Mouse (Mus musculus) WW6 (cell line): Measurements from ENCODE around the gene Axin1.
A peak's percentile ranks its signal among the peaks of the same experiment; 100 is the strongest.
"Not testable (repeated sequence)": the region's sequence is repeated elsewhere in the genome, so short reads cannot be mapped to it uniquely, and the experiment has no call there.

Experiments used
- DNase-seq: peaks from one replicate; pipeline ENCODE4 v3.0.0-alpha.2; 2013; ENCODE audit warnings: low read depth, low spot score

The Axin1 gene

GRCm38 (mm10) chr17:26119766-26120710 is 18.4 kb upstream of the Axin1 start:
- DNase-seq, result no peak

DNA sequence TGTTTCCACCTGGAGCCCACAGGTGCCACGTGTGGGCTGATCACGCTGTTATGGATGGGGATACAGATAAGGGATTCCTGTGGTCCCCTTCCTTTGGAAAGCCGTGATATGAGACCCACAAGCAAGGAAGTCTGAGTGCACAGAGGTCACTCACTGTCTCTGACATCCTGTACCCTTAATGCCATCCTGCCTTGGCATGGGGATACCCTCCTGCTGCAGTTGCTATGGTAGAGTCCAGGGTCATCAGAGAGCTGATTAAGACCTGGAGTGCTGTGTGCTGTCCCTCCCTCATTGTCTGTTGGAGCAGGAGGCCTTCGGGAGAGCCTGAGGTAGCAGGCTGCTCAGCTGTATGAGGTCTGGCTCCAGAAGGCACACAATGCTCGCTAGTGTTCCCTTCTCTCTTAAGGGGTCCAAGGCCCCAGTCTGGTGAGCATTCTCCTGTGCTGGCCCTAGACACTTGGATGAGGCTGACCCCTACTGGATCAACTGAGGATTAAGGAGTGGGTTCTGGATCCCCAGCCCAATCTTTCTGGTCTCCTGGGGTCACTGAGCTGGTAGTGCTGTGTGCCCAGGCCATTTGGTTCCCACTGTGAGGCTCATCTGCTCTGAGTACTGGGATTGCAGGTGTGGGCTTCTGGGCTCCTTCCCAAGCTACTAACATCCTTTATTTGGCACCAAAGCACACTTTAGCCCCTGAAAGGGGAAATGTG is 15.9 kb upstream of the Axin1 start:
- no peak for DNase-seq

DNA sequence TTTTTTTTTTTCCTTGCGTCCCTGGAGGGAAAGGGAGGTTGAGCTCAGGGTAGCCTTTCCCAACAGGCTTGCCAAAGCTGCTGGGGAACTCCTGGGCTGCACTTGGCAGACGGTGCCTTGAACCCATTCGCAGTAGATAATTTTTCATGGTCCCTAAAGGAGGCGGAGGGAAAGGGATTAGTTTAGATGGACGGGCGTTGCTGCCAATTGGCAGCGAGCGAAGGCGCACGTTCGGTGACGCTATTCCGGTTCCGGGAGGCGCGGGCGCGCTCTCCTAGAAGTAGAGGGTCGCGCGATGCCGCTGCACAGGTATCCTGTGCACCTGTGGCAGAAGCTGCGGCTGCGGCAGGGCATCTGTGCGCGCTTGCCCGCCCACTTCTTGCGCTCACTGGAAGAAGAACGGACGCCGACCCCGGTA is 15.2 kb upstream of the Axin1 start, which contains the start of gene Mrpl28:
Mrpl28 (plus strand) TSS at position 234 of the 418 bp plus-strand sequence.
- DNase-seq, result peak; percentile 94

- DNase-seq, result no peak
These were observed 13.9 kb upstream of the Axin1 start for GRCm38 (mm10) chr17:26124560-26124959.

DNA sequence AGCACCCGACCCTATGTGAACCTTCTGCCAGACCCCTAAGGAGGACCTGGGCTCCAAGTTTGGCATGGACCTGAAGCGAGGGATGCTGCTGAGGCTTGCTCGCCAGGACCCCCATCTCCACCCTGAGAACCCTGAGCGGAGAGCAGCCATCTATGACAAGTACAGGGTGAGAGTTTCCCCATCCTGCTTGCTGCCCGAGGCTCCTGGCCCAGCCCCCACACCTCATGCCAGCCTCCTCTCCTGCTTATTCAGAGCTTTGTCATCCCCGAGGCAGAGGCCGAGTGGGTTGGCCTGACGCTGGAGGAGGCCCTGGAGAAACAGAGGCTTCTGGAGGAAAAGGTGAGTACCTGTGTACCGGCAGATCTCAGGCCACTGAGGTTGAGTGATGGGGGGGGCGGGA is 13.3 kb upstream of the Axin1 start:
- no peak for DNase-seq

GRCm38 (mm10) chr17:26131062-26131732 is 7.3 kb upstream of the Axin1 start:
- DNase-seq, result no peak

- DNase-seq, result no peak
These were observed 6.3 kb upstream of the Axin1 start for GRCm38 (mm10) chr17:26131856-26132853.

- DNase-seq, result no peak
These were observed 1.3 kb upstream of the Axin1 start for GRCm38 (mm10) chr17:26137106-26137750.

GRCm38 (mm10) chr17:26137751-26138130 is 747 bp upstream of the Axin1 start:
- DNase-seq, result no peak

- no peak for DNase-seq
These were observed 453 bp downstream of the Axin1 start for GRCm38 (mm10) chr17:26138901-26139381.

DNA sequence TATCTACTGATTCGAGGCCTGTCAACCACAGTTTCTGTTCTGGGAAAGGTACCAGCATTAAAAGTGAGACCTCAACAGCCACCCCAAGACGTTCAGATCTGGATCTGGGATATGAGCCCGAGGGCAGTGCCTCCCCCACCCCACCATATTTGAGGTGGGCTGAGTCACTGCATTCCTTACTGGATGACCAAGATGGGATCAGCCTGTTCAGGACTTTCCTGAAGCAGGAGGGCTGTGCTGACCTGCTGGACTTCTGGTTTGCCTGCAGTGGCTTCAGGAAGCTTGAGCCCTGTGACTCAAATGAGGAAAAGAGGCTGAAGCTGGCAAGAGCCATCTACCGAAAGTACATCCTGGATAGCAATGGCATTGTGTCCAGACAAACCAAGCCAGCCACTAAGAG is 4.3 kb downstream of the Axin1 start:
- no peak for DNase-seq

- no peak for DNase-seq
These were observed 4.9 kb downstream of the Axin1 start for GRCm38 (mm10) chr17:26143386-26143785.

GRCm38 (mm10) chr17:26149056-26149455 is 10.6 kb downstream of the Axin1 start:
- no peak for DNase-seq

DNA sequence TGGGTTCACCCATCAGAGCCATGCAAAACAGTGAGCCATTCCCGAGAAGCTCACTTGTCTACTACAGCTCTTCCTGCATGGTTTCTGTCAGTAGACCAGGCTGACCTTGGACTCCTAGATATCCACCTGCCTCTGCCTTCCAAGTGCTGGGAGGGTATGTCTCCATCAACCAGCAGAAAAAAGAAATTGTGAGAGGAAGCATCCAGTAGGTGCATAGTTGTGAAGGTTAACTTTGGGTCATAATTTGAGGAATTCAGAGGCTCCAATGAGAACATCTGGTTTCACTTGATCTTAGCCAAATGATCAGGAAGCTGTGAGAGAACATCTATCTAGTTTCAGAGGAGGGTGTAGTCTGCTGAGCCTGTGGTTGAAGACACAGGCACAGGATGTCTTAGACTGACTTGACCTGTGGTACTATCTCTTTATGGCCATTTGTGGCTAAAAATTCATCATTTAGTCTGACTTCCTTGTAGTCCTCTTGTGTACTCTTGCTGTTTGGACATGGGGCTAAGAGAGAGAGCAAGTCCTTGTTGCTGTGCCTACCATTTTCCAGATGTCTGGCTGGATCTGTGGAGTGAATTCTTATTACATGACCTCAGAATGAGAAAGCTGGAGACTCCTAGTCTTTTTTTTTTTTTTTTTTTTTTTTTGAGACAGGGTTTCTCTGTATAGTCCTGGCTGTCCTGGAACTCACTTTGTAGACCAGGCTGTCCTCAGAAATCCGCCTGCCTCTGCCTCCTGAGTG is 13.6 kb downstream of the Axin1 start:
- no peak for DNase-seq

DNA sequence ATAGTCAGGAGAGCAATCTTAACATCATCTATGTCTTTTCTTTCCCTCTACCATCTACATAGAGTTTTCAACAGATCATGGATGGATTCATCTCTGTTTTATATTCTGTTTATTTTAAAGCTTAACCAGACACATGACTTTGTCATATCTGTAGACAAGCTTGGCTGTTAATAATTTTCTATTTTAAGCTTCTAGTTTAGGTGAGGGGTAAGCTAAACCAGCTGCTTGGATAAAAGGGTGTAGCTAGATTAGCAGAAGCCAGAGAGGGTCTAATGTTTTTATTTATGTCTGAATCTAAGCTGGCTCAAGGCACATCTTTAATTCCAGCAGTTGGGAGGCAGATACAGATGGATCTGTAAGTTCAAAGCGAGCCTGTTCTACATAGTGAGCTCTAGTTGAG is 24.2 kb downstream of the Axin1 start:
- DNase-seq, result no peak

- no peak for DNase-seq
These were observed 29.6 kb downstream of the Axin1 start for GRCm38 (mm10) chr17:26168039-26168438.

GRCm38 (mm10) chr17:26175248-26175647 is 36.8 kb downstream of the Axin1 start:
- not testable (repeated sequence) for DNase-seq

DNA sequence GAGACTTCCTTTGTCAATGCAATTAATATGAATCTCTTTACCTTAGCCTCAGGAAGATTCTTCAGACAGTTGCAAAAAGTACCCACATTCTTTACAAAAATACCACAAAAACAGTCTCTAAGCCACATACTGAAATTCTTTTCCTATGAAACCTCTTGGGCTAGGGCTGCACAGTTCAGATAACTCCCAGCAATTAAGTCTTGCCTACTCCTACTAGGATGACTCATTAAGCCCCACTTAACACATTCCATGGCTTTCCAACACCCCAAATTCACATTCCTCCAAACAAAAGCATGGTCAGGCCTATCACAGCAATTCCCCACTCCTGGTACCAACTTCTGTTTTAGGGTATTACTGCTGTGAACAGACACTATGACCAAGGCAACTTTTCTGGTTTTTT is 40.1 kb downstream of the Axin1 start:
- no peak for DNase-seq

DNA sequence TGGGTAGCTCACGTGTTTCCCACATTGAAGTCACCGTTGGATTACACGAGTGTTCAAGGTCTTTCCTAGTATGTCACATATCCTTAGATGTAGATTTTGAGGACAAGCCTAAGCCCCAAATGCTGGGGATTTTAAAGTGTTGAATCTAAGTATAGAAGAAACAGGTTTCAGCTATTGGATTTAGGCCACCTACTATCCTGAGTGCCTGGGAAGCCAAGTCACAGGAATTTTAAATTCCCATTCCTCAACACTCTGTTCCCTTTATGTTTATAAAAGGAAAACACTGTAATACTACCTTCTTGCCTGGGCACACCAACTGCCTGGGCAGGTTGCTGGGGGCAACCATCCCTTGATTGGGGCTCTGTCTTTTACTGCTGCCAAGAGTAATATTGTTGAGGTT is 42.7 kb downstream of the Axin1 start:
- no peak for DNase-seq

DNA sequence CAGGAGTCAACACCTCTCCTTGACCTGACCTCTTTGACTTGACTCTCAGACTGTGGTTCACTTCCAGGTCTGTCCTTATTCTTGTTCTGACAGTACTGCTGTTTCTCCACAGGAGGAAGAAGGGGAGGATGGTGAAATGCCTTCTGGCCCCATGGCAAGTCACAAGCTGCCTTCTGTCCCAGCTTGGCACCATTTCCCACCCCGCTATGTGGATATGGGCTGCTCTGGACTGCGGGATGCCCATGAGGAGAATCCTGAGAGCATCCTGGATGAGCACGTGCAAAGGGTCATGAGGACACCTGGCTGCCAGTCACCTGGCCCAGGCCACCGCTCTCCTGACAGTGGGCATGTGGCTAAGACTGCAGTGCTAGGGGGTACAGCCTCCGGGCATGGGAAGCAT is 49.1 kb downstream of the Axin1 start:
- no peak for DNase-seq
